Mouse (Mus musculus) lung, embryonic 15.5 days (tissue): ENCODE results near the gene Sdhaf1. TPM values are rescaled to one million over a fixed set of nuclear protein-coding genes. Genes with fewer than 3 reads are reported as not detected.
A peak's percentile ranks its signal among the peaks of the same experiment; 100 is the strongest.

Source experiments
- ATAC-seq: fragments of 200-750 bp; cut with Nextera tagmentation; 2 replicates; pipeline ENCODE4 v1.8.0; 2017; ENCODE audit warnings: moderate number of reproducible peaks, borderline replicate concordance; ENCODE audit not compliant: low FRiP score, low TSS enrichment; ENCODE audit errors: extremely low read depth
- H3K27ac ChIP-seq: fragments of 300-500 bp; sonication (generic); 2 replicates; pipeline ENCODE4 v1.5.1; 2015; ENCODE audit warnings: moderate library complexity, mild to moderate bottlenecking, inconsistent platforms
- H3K27me3 ChIP-seq: fragments of 300-500 bp; sonication (generic); 2 replicates; pipeline ENCODE4 v1.6.1; 2015; ENCODE audit warnings: inconsistent platforms
- H3K36me3 ChIP-seq: fragments of 300-500 bp; sonication (generic); 2 replicates; pipeline ENCODE4 v1.6.1; 2015; ENCODE audit warnings: inconsistent platforms
- H3K4me1 ChIP-seq: fragments of 300-500 bp; sonication (generic); 2 replicates; pipeline ENCODE4 v1.6.1; 2015; ENCODE audit warnings: inconsistent platforms
- H3K4me2 ChIP-seq: fragments of 300-500 bp; sonication (generic); 2 replicates; pipeline ENCODE4 v1.6.1; 2015; ENCODE audit warnings: inconsistent platforms, mild to moderate bottlenecking, moderate library complexity
- H3K4me3 ChIP-seq: fragments of 300-500 bp; sonication (generic); 2 replicates; pipeline ENCODE4 v1.5.1; 2015; ENCODE audit warnings: mild to moderate bottlenecking, inconsistent platforms
- H3K9ac ChIP-seq: fragments of 300-500 bp; sonication (generic); 2 replicates; pipeline ENCODE4 v1.6.1; 2015; ENCODE audit warnings: inconsistent platforms
- H3K9me3 ChIP-seq: fragments of 300-500 bp; sonication (generic); 2 replicates; pipeline ENCODE4 v1.6.1; 2016; ENCODE audit warnings: inconsistent platforms
- WGBS: fragments of 180-500 bp; shearing (Covaris S2); methylation state at CpG from one replicate; pipeline ENCODE4 v1.1.7; 2015; 5-methylcytosine and 5-hydroxymethylcytosine counted together
- polyA plus RNA-seq: library from polyadenylated mRNA; unstranded; fragments of >200 nt; fragmentation: Nextera tagmentation; extraction: Ambion mirVana; gene quantifications from 2 replicates; pipeline ENCODE4 v1.2.1, GENCODE M21; 2015

Sdhaf1 gene
- polyA plus RNA-seq, 1 experiment from 2014 or later: 19.5 TPM

- H3K9me3 ChIP-seq: no peaks in the 10 kb centered on the region
- H3K36me3 ChIP-seq: no peaks in the 10 kb centered on the region
- H3K4me2 ChIP-seq: peak overlapping the region; percentile 78
- peak overlapping the region; percentile 48 for H3K9ac ChIP-seq
- ATAC-seq: no peak
- no peaks in the 10 kb centered on the region for H3K27me3 ChIP-seq
- H3K4me3 ChIP-seq: peak overlapping the region; percentile 85
- H3K4me1 ChIP-seq: peaks cover 24% of the 10 kb centered on the region
- peak overlapping the region; percentile 89 for H3K27ac ChIP-seq
- 28% methylated on average over 6 of the region's 6 CpGs for WGBS
Observed at GRCm38 (mm10) chr7:30322865-30323264, 830 bp downstream of the Sdhaf1 start.

- ATAC-seq: peak; percentile 98
- Histone ChIP-seq H3K36me3 (no peaks in the 10 kb centered on the region), H3K27ac (peak overlapping the region; percentile 90), H3K9me3 (no peaks in the 10 kb centered on the region), H3K4me1 (peaks cover 18% of the 10 kb centered on the region), H3K4me3 (peak overlapping the region; percentile 85), H3K4me2 (peak overlapping the region; percentile 78), H3K27me3 (no peaks in the 10 kb centered on the region), H3K9ac (peak overlapping the region; percentile 85)
- under 1% methylated on average over 20 of the region's 20 CpGs for WGBS
Observed at GRCm38 (mm10) chr7:30322285-30322667, 1.4 kb downstream of the Sdhaf1 start.

GRCm38 (mm10) chr7:30321539-30322284 lies 2.0 kb downstream of the Sdhaf1 start, which contains the start of gene E130208F15Rik:
TSS of gene E130208F15Rik (plus strand) at chr7:30321740.
- Histone ChIP-seq H3K9ac (peak within 1 kb of the TSS; percentile 85), H3K4me2 (peak within 1 kb of the TSS; percentile 78), H3K4me1 (peaks cover 14% of the 10 kb centered on the region), H3K27ac (peak within 1 kb of the TSS; percentile 90), H3K4me3 (peak within 1 kb of the TSS; percentile 85), H3K27me3 (no peaks in the 10 kb centered on the region), H3K9me3 (no peaks in the 10 kb centered on the region), H3K36me3 (no peaks in the 10 kb centered on the region)
- under 1% methylated on average over 63 of the region's 63 CpGs for WGBS
- ATAC-seq: peak; percentile 72; the same call in 1 of the 2 replicates

GRCm38 (mm10) chr7:30320946-30321345 lies 2.7 kb downstream of the Sdhaf1 start:
- Histone ChIP-seq H3K4me1 (peaks cover 14% of the 10 kb centered on the region), H3K4me2 (peak overlapping the region; percentile 78), H3K9me3 (no peaks in the 10 kb centered on the region), H3K4me3 (peak overlapping the region; percentile 85; the same call in 1 of the 2 replicates), H3K27me3 (no peaks in the 10 kb centered on the region), H3K36me3 (no peaks in the 10 kb centered on the region), H3K27ac (no peak overlapping the region), H3K9ac (peak overlapping the region; percentile 85)
- no peak for ATAC-seq
- WGBS: 72% methylated on average over 2 of the region's 2 CpGs

- Histone ChIP-seq H3K4me3 (no peak overlapping the region), H3K4me1 (peaks cover 18% of the 10 kb centered on the region), H3K27me3 (no peaks in the 10 kb centered on the region), H3K36me3 (no peaks in the 10 kb centered on the region), H3K27ac (no peak overlapping the region), H3K4me2 (no peak overlapping the region), H3K9ac (no peak overlapping the region), H3K9me3 (no peaks in the 10 kb centered on the region)
- WGBS: 92% methylated on average over 3 of the region's 3 CpGs
- no peak for ATAC-seq
Observed at GRCm38 (mm10) chr7:30318142-30318541, 5.6 kb downstream of the Sdhaf1 start.

GRCm38 (mm10) chr7:30315559-30316529 lies 7.9 kb downstream of the Sdhaf1 start:
- H3K4me2 ChIP-seq: peak overlapping the region; percentile 54
- no peaks in the 10 kb centered on the region for H3K36me3 ChIP-seq
- peaks cover 5% of the 10 kb centered on the region; the same call in 1 of the 2 replicates for H3K4me1 ChIP-seq
- no peak for ATAC-seq
- no peaks in the 10 kb centered on the region for H3K9me3 ChIP-seq
- 57% methylated on average over 13 of the region's 13 CpGs for WGBS
- peak overlapping the region; percentile 33 for H3K9ac ChIP-seq
- no peak overlapping the region for H3K27ac ChIP-seq
- no peaks in the 10 kb centered on the region for H3K27me3 ChIP-seq
- peak overlapping the region; percentile 38 for H3K4me3 ChIP-seq

- ATAC-seq: peak; percentile 44; the same call in 1 of the 2 replicates
- Histone ChIP-seq H3K27me3 (no peaks in the 10 kb centered on the region), H3K4me3 (peak within 1 kb of the TSS; percentile 38), H3K27ac (peak within 1 kb of the TSS; percentile 21; the same call in 1 of the 2 replicates), H3K4me1 (peaks cover 6% of the 10 kb centered on the region; the same call in 1 of the 2 replicates), H3K9ac (peak within 1 kb of the TSS; percentile 33), H3K36me3 (no peaks in the 10 kb centered on the region), H3K9me3 (no peaks in the 10 kb centered on the region), H3K4me2 (peak within 1 kb of the TSS; percentile 54)
- 0% methylated on average over 9 of the region's 9 CpGs for WGBS
Observed at GRCm38 (mm10) chr7:30314721-30315155, 9.0 kb downstream of the Sdhaf1 start, which contains the start of gene Syne4. TSS of gene Syne4 (plus strand) at chr7:30314807.

GRCm38 (mm10) chr7:30313666-30314320 lies 9.9 kb downstream of the Sdhaf1 start:
- Histone ChIP-seq H3K4me3 (no peak overlapping the region), H3K4me2 (no peak overlapping the region), H3K9ac (no peak overlapping the region), H3K27me3 (no peaks in the 10 kb centered on the region), H3K36me3 (no peaks in the 10 kb centered on the region), H3K27ac (no peak overlapping the region), H3K4me1 (peaks cover 13% of the 10 kb centered on the region), H3K9me3 (no peaks in the 10 kb centered on the region)
- WGBS: 38% methylated on average over 27 of the region's 27 CpGs
- ATAC-seq: no peak

GRCm38 (mm10) chr7:30310136-30310535 lies 13.6 kb downstream of the Sdhaf1 start:
- Histone ChIP-seq H3K4me1 (peaks cover 18% of the 10 kb centered on the region), H3K9me3 (no peaks in the 10 kb centered on the region), H3K4me2 (peak overlapping the region; percentile 83; the same call in 1 of the 2 replicates), H3K27ac (no peak overlapping the region), H3K36me3 (no peaks in the 10 kb centered on the region), H3K27me3 (no peaks in the 10 kb centered on the region), H3K4me3 (no peak overlapping the region), H3K9ac (no peak overlapping the region)
- ATAC-seq: no peak
- WGBS: 82% methylated on average over 12 of the region's 12 CpGs

- 52% methylated on average over 15 of the region's 15 CpGs for WGBS
- H3K4me3 ChIP-seq: peak overlapping the region; percentile 59
- H3K36me3 ChIP-seq: no peaks in the 10 kb centered on the region
- no peak for ATAC-seq
- peak overlapping the region; percentile 83 for H3K4me2 ChIP-seq
- H3K27ac ChIP-seq: no peak overlapping the region
- no peaks in the 10 kb centered on the region for H3K9me3 ChIP-seq
- H3K27me3 ChIP-seq: no peaks in the 10 kb centered on the region
- H3K4me1 ChIP-seq: peaks cover 17% of the 10 kb centered on the region
- H3K9ac ChIP-seq: peak overlapping the region; percentile 48
Observed at GRCm38 (mm10) chr7:30309395-30310129, 14.1 kb downstream of the Sdhaf1 start.
